Mouse (Mus musculus): ENCODE results near the gene Zfp445.

The Zfp445 gene

GRCm38 (mm10) chr9:122836790-122837189 is 29.0 kb downstream of the Zfp445 start:
- DNase-seq (ENCODE audit: low read depth, low spot score): no peak

GRCm38 (mm10) chr9:122836126-122836525 is 29.7 kb downstream of the Zfp445 start:
- DNase-seq (ENCODE audit: low read depth, low spot score): no peak

GRCm38 (mm10) chr9:122829826-122830380 is 35.9 kb downstream of the Zfp445 start:
- no peak for DNase-seq (ENCODE audit: low read depth, low spot score)

DNA sequence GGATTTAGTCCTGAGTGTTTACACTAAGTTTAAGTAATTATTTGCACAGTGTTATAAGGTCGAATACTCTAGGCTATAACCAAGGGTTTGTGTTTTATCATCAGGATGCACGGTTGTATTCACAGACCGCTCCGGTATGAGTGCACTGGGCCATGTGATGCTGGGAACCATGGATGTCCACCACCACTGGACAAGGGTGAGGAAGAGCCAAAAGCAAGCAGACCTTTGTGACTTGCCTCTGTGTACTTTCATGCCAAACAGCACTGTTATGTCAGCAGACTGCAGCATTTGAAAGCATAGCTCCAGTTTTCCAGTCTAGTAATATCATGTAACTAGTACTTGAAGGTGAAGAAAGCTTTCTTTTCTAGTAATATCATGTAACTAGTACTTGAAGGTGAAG is 39.1 kb downstream of the Zfp445 start:
- no peak for DNase-seq (ENCODE audit: low read depth, low spot score)

GRCm38 (mm10) chr9:122823374-122824017 is 42.3 kb downstream of the Zfp445 start:
- DNase-seq (ENCODE audit: low read depth, low spot score): no peak

DNA sequence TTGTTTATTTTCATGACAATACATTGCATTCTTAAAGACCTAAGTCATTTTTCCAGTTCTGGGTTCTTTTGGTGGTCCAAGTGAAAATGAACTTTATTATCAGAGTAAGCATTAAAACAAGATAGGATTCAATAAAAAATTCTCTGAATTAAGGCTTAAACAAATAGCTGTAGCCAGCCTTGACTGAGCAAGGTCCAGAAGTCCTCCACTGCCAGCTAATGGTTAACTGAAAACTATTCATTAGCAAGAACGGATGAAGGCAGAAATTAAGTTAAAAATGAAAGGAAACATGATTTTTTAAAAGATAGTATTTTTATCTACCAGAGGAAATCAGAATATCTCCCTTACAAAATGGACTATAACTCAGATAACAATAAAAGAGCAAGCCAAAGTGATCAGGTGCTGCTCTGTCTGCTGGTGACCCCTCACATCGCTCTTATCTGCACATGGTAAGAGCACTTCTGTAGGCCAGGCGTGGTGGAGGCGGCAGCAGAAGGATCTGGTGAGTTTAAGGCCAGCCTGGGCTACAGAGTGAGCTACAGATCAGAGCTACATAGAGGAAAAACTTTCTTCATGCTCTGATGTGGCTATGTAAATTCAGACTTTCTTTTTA is 50.5 kb downstream of the Zfp445 start:
- no peak for DNase-seq (ENCODE audit: low read depth, low spot score)

- DNase-seq (ENCODE audit: low read depth, low spot score): no peak
Measured at GRCm38 (mm10) chr9:122814775-122815174, 51.0 kb downstream of the Zfp445 start.

GRCm38 (mm10) chr9:122812386-122812785 is 53.4 kb downstream of the Zfp445 start:
- no peak for DNase-seq (ENCODE audit: low read depth, low spot score)

DNA sequence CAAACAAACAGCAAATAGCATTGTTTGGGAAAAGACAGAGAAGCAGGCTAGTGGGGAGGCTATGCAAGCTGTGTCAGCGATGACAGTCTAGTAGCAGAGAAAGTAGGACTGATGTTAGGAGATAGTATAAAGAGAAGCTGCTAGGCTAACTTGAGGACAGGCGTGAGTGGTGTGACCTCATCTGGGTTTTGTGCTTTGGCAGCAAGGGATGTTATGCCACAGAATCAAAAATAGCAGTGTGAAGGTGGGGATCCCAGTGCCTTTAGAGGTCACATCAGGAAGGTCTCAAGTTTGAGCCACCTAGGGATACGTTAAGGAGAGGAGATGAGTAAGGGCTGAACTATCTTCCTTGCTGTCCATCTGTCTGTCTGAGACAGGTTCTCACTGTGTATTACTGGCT is 55.6 kb downstream of the Zfp445 start:
- DNase-seq (ENCODE audit: low read depth, low spot score): no peak

GRCm38 (mm10) chr9:122807186-122807585 is 58.6 kb downstream of the Zfp445 start:
- DNase-seq (ENCODE audit: low read depth, low spot score): no peak

- DNase-seq (ENCODE audit: low read depth, low spot score): no peak
Measured at GRCm38 (mm10) chr9:122805845-122806341, 59.9 kb downstream of the Zfp445 start.

- peak; percentile 96 for DNase-seq (ENCODE audit: low read depth, low spot score)
Measured at GRCm38 (mm10) chr9:122805053-122805844, 60.6 kb downstream of the Zfp445 start, which contains the start of gene Tcaim. Gene Tcaim, plus strand, starts transcription at chr9:122805539.
